Mouse (Mus musculus) heart, postnatal 4 days (tissue): ENCODE results near the gene Fbxo31. TPM values are rescaled to one million over a fixed set of nuclear protein-coding genes. Genes with fewer than 3 reads are reported as not detected.

Source experiments
- DNase-seq: peaks from one replicate; pipeline ENCODE4 v3.0.0; 2021
- total RNA-seq, 2 experiments: library from RNA; stranded (reverse); gene quantifications; 2 replicates each; pipeline ENCODE4 v1.2.3; 2021

Gene Fbxo31
- total RNA-seq, 2 experiments from 2014 or later = 13.8 to 17.3 TPM

- DNase-seq = no peak
Observed at GRCm38 (mm10) chr8:121588750-121589149, 10.1 kb upstream of the Fbxo31 start.

GRCm38 (mm10) chr8:121585159-121585825, 6.7 kb upstream of the Fbxo31 start:
- peak; percentile 100 for DNase-seq

GRCm38 (mm10) chr8:121584730-121585129, 6.1 kb upstream of the Fbxo31 start:
- no peak for DNase-seq

- DNase-seq = no peak
Observed at GRCm38 (mm10) chr8:121583653-121584052, 5.0 kb upstream of the Fbxo31 start.

- DNase-seq = no peak
Observed at GRCm38 (mm10) chr8:121580465-121580864, 1.9 kb upstream of the Fbxo31 start.

- no peak for DNase-seq
Observed at GRCm38 (mm10) chr8:121577751-121578675, 593 bp downstream of the Fbxo31 start.

- DNase-seq = no peak
Observed at GRCm38 (mm10) chr8:121575661-121576060, 2.9 kb downstream of the Fbxo31 start.

- DNase-seq = peak; percentile 81
Observed at GRCm38 (mm10) chr8:121573275-121573674, 5.3 kb downstream of the Fbxo31 start.

- DNase-seq = no peak
Observed at GRCm38 (mm10) chr8:121572121-121572520, 6.5 kb downstream of the Fbxo31 start.

- DNase-seq = no peak
Observed at GRCm38 (mm10) chr8:121570801-121571200, 7.8 kb downstream of the Fbxo31 start.

- no peak for DNase-seq
Observed at GRCm38 (mm10) chr8:121570335-121570734, 8.3 kb downstream of the Fbxo31 start.

GRCm38 (mm10) chr8:121568321-121568720, 10.3 kb downstream of the Fbxo31 start:
- no peak for DNase-seq

GRCm38 (mm10) chr8:121563701-121564100, 14.9 kb downstream of the Fbxo31 start:
- DNase-seq = no peak

GRCm38 (mm10) chr8:121562941-121563351, 15.7 kb downstream of the Fbxo31 start:
- DNase-seq = peak; percentile 75

- DNase-seq = peak; percentile 67
Observed at GRCm38 (mm10) chr8:121561636-121562345, 16.8 kb downstream of the Fbxo31 start.

- no peak for DNase-seq
Observed at GRCm38 (mm10) chr8:121560432-121561100, 18.0 kb downstream of the Fbxo31 start.

GRCm38 (mm10) chr8:121559801-121560200, 18.8 kb downstream of the Fbxo31 start:
- DNase-seq = no peak

GRCm38 (mm10) chr8:121558538-121558937, 20.1 kb downstream of the Fbxo31 start:
- no peak for DNase-seq

- no peak for DNase-seq
Observed at GRCm38 (mm10) chr8:121557746-121558145, 20.9 kb downstream of the Fbxo31 start.

- no peak for DNase-seq
Observed at GRCm38 (mm10) chr8:121553831-121554475, 24.7 kb downstream of the Fbxo31 start.

- no peak for DNase-seq
Observed at GRCm38 (mm10) chr8:121552506-121552905, 26.1 kb downstream of the Fbxo31 start.
